Mouse (Mus musculus) midbrain, postnatal 0 days (tissue): ENCODE measurements around the gene Gm28047. TPM values are rescaled to one million over a fixed set of nuclear protein-coding genes. Genes with fewer than 3 reads are reported as not detected.
"Not testable (repeated sequence)": the region's sequence is repeated elsewhere in the genome, so short reads cannot be mapped to it uniquely, and the experiment has no call there.

Experiments
- ATAC-seq: fragments of 200-750 bp; cut with Nextera tagmentation; 2 replicates; pipeline ENCODE4 v1.8.0; 2017; ENCODE audit warnings: moderate number of reproducible peaks, mild to moderate bottlenecking, moderate TSS enrichment, moderate library complexity; ENCODE audit not compliant: low FRiP score
- DNase-seq: peaks from one replicate; pipeline ENCODE4 v3.0.0-alpha.2; 2015; ENCODE audit warnings: low spot score
- H3K27ac ChIP-seq: fragments of 300-500 bp; sonication (generic); 2 replicates; pipeline ENCODE4 v1.5.1; 2014; ENCODE audit warnings: low read depth, mild to moderate bottlenecking, low read length, mixed read lengths
- H3K27me3 ChIP-seq: fragments of 300-500 bp; sonication (generic); 2 replicates; pipeline ENCODE4 v1.6.1; 2014; ENCODE audit warnings: low read length, control low read depth, mixed read lengths; ENCODE audit not compliant: insufficient read depth
- H3K36me3 ChIP-seq: fragments of 300-500 bp; sonication (generic); 2 replicates; pipeline ENCODE4 v1.6.1; 2014; ENCODE audit warnings: low read length, control low read depth, mixed read lengths; ENCODE audit not compliant: insufficient read depth
- H3K4me1 ChIP-seq: fragments of 300-500 bp; sonication (generic); 2 replicates; pipeline ENCODE4 v1.6.1; 2014; ENCODE audit warnings: mild to moderate bottlenecking, control low read depth, antibody characterized with exemption, low read length, mixed read lengths; ENCODE audit not compliant: insufficient read depth
- H3K4me2 ChIP-seq: fragments of 300-500 bp; sonication (generic); 2 replicates; pipeline ENCODE4 v1.6.1; 2014; ENCODE audit warnings: low read depth, mild to moderate bottlenecking, low read length, mixed read lengths; ENCODE audit not compliant: poor library complexity, severe bottlenecking
- H3K4me3 ChIP-seq: fragments of 300-500 bp; sonication (generic); 2 replicates; pipeline ENCODE4 v1.5.1; 2014; ENCODE audit warnings: low read depth, mild to moderate bottlenecking, low read length, moderate library complexity
- H3K9ac ChIP-seq: fragments of 300-500 bp; sonication (generic); replicated peaks from 2 replicates; pipeline ENCODE4 v1.6.1; 2014; ENCODE audit warnings: mild to moderate bottlenecking, low read length, moderate library complexity, mixed read lengths; ENCODE audit not compliant: poor library complexity, severe bottlenecking
- H3K9me3 ChIP-seq: fragments of 300-500 bp; sonication (generic); 2 replicates; pipeline ENCODE4 v1.6.1; 2016; ENCODE audit warnings: low read length, control low read depth
- CTCF ChIP-seq: IDR thresholded peaks from 2 replicates; pipeline ENCODE4 v1.5.1; 2016; ENCODE audit warnings: antibody characterized with exemption, mild to moderate bottlenecking
- WGBS: fragments of 180-500 bp; shearing (Covaris S2); extraction: QIAGEN DNeasy Blood & Tissue Kit; methylation state at CpG from one replicate; pipeline ENCODE4 v1.1.7; 2014; 5-methylcytosine and 5-hydroxymethylcytosine counted together
- polyA plus RNA-seq: library from polyadenylated mRNA; unstranded; fragments of >200 nt; fragmentation: Nextera tagmentation; extraction: Ambion mirVana; gene quantifications from 2 replicates; pipeline ENCODE4 v1.2.1, GENCODE M21; 2015
- total RNA-seq: library from RNA; depleted of rRNA; stranded (reverse); fragments of >200 nt; gene quantifications from 2 replicates; pipeline ENCODE4 v1.2.3, GENCODE M21; 2014

The Gm28047 gene
- total and polyA plus RNA-seq, 2 experiments from 2014 or later = not detected

DNA sequence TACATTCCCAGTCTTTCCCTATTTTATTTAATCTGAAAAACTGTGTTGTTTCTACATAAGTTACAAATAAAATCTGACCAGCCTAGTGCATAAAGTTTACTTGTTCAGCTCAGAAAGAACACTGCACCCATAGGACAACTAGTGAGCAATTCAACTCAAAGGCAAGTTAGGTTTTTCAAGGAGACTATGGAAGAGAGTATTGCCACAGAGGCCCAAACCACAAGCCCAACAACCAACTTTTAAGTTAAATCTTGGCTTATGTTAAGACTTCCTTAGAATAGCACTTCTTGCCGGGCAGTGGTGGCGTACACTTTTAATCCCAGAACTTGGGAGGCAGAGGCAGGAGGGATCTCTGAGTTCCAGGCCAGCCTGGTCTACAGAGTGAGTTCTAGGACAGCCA, 8.7 kb downstream of the Gm28047 start:
- no peak overlapping the region for H3K9ac ChIP-seq
- no peaks in the 10 kb centered on the region for H3K27me3 ChIP-seq
- no peaks in the 10 kb centered on the region for H3K9me3 ChIP-seq
- DNase-seq = no peak
- no peak overlapping the region for H3K4me2 ChIP-seq
- WGBS = 89% methylated on average over 2 of the region's 2 CpGs
- no peak for ATAC-seq
- TF ChIP-seq CTCF = no peak
- H3K36me3 ChIP-seq = no peaks in the 10 kb centered on the region
- H3K4me1 ChIP-seq = no peaks in the 10 kb centered on the region
- no peak overlapping the region for H3K4me3 ChIP-seq
- no peak overlapping the region for H3K27ac ChIP-seq

GRCm38 (mm10) chr15:102614224-102614623, 10.6 kb downstream of the Gm28047 start:
- no peak for TF ChIP-seq CTCF
- Histone ChIP-seq H3K4me3 (no peak overlapping the region), H3K36me3 (no peaks in the 10 kb centered on the region), H3K9me3 (no peaks in the 10 kb centered on the region), H3K4me1 (no peaks in the 10 kb centered on the region), H3K27me3 (no peaks in the 10 kb centered on the region), H3K9ac (no peak overlapping the region), H3K27ac (no peak overlapping the region), H3K4me2 (no peak overlapping the region)
- ATAC-seq (no peak), DNase-seq (no peak)

GRCm38 (mm10) chr15:102612966-102613365, 11.9 kb downstream of the Gm28047 start:
- Histone ChIP-seq H3K27ac (no peak overlapping the region), H3K4me3 (no peak overlapping the region), H3K9me3 (no peaks in the 10 kb centered on the region), H3K36me3 (no peaks in the 10 kb centered on the region), H3K9ac (no peak overlapping the region), H3K4me2 (no peak overlapping the region), H3K27me3 (no peaks in the 10 kb centered on the region), H3K4me1 (no peaks in the 10 kb centered on the region)
- DNase-seq (no peak), ATAC-seq (no peak)
- peak; percentile 26; the same call in 1 of the 2 replicates for TF ChIP-seq CTCF

DNA sequence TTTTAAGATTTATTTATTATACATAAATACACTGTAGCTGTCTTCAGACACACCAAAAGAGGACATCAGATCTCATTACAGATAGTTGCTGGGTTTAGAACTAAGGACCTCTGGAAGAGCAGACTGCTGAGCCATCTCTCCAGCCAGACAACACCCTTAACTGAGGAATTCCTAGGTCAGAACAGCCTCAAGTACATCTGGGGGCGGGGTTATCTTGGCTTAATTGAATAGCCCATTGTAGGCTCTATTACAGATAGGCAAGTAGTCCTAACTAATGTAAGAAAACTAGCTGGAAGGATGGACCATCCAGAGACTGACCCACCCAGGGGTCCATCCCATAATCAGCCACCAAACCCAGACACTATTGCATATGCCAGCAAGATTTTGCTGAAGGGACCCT, 16.3 kb downstream of the Gm28047 start:
- H3K36me3 ChIP-seq, H3K9me3 ChIP-seq, H3K4me3 ChIP-seq, H3K27ac ChIP-seq, DNase-seq, H3K9ac ChIP-seq, ATAC-seq, H3K4me2 ChIP-seq, H3K27me3 ChIP-seq, H3K4me1 ChIP-seq: not testable (repeated sequence)
- 73% methylated on average over 1 of the region's 1 CpGs for WGBS

DNA sequence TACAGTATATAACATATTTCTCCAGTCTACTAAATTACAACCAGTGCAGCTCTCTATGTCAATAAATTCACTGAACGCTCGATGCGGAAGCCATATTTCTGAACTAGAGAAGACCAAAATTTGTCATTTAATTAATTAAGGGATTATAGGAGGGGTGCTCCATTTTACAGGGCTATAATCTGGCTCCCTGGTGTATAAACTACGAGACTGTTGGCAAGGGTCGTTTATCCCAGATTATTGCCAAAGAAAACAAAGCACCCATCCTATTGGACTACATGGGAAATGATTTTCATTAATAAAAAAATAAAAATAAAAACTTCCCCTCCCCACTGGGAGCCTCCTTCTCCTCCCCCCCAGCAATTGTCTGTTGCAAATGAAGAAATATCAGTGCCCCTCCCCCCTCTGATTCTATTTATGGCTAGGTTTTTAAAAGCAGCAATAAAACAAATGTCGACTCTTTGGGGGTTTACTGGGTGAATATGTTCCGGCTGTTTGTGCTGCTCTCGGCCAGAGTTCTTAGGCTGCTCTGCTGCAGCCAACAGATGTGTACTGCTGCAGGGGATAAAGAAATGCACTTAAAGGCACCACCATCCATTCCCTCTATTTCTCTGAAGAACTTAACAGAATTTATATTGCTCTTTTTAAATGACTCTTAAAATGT, 30.7 kb downstream of the Gm28047 start:
- Histone ChIP-seq H3K9me3 (no peaks in the 10 kb centered on the region), H3K4me1 (no peaks in the 10 kb centered on the region), H3K9ac (no peak overlapping the region), H3K4me3 (no peak overlapping the region), H3K4me2 (peak overlapping the region; percentile 18), H3K36me3 (no peaks in the 10 kb centered on the region), H3K27me3 (no peaks in the 10 kb centered on the region), H3K27ac (no peak overlapping the region)
- 31% methylated on average over 8 of the region's 8 CpGs for WGBS
- ATAC-seq (no peak), DNase-seq (peak; percentile 16)
- TF ChIP-seq CTCF = no peak

GRCm38 (mm10) chr15:102592674-102593073, 32.2 kb downstream of the Gm28047 start:
- Histone ChIP-seq H3K4me2 (no peak overlapping the region), H3K27ac (no peak overlapping the region), H3K9me3 (no peaks in the 10 kb centered on the region), H3K4me1 (no peaks in the 10 kb centered on the region), H3K9ac (no peak overlapping the region), H3K4me3 (no peak overlapping the region), H3K27me3 (no peaks in the 10 kb centered on the region), H3K36me3 (no peaks in the 10 kb centered on the region)
- DNase-seq (peak; percentile 53), ATAC-seq (no peak)
- 34% methylated on average over 1 of the region's 1 CpGs for WGBS
- peak; percentile 68 for TF ChIP-seq CTCF
